Mouse (Mus musculus): ENCODE data around the gene Esrrg. TPM values are rescaled to one million over a fixed set of nuclear protein-coding genes. Genes with fewer than 3 reads are reported as not detected.

Esrrg gene
- polyA plus RNA-seq, 1 experiment from 2014 or later: 1.0 TPM

DNA sequence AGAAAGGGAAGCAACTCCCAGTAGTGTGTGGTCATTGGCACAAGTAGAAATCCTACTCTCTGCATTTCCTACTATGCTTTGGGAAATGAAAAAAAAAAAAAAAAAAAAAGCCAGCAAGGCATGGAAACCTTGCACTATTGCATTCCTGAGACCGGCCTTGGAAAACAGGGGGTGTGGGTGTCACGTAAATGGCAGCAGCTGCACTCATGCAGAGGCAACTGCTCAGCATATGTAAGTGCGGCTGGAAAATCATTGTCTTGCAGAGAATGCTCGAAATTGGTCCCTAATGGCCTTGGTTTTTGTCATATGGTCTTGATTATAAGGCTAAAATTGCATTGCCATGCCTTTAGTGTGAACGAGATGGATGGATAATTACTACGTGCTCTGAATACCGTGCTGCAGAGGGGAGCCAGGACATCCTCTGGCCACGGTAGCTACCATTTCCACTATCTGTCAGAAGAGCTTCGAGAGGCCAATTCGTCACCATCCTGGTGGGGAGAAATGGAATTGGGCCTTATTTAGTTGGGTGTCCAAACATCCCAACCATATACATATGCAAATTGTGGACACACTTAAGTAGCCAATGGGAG lies 171.1 kb downstream of the Esrrg start:
- Histone ChIP-seq H3K4me2 (replicated peaks) (no peak overlapping the region), H3K9me3 (replicated peaks) (no peaks in the 10 kb centered on the region), H3K4me3 (replicated peaks) (no peak overlapping the region), H3K4me1 (peaks cover 5% of the 10 kb centered on the region; the same call in 1 of the 2 replicates), H3K27me3 (no peaks in the 10 kb centered on the region), H3K27ac (replicated peaks) (no peak overlapping the region), H3K36me3 (no peaks in the 10 kb centered on the region), H3K9ac (no peak overlapping the region)
- 37% methylated on average over 10 of the region's 10 CpGs for WGBS
- peak; percentile 39 for ATAC-seq (ENCODE audit: insufficient number of reproducible peaks, low FRiP score, low TSS enrichment, low read depth)

GRCm38 (mm10) chr1:187785226-187785625 lies 176.6 kb downstream of the Esrrg start:
- no peaks in the 10 kb centered on the region for H3K27me3 ChIP-seq
- no peak overlapping the region for H3K27ac ChIP-seq (replicated peaks)
- H3K4me3 ChIP-seq (replicated peaks): no peak overlapping the region
- no peak overlapping the region for H3K9ac ChIP-seq
- no peak overlapping the region for H3K4me2 ChIP-seq (replicated peaks)
- 0 out of 2 replicates have a peak, but pooled peaks cover 5% of the 10 kb centered on the region for H3K4me1 ChIP-seq
- ATAC-seq (ENCODE audit: insufficient number of reproducible peaks, low FRiP score, low TSS enrichment, low read depth): no peak
- H3K9me3 ChIP-seq (replicated peaks): no peaks in the 10 kb centered on the region
- H3K36me3 ChIP-seq: no peaks in the 10 kb centered on the region
- 44% methylated on average over 4 of the region's 4 CpGs for WGBS

- 36% methylated on average over 7 of the region's 7 CpGs for WGBS
- Histone ChIP-seq H3K36me3 (no peaks in the 10 kb centered on the region), H3K9ac (no peak overlapping the region), H3K4me1 (0 out of 2 replicates have a peak, but pooled peaks cover 5% of the 10 kb centered on the region), H3K27me3 (no peaks in the 10 kb centered on the region), H3K4me3 (replicated peaks) (no peak overlapping the region), H3K4me2 (replicated peaks) (no peak overlapping the region), H3K9me3 (replicated peaks) (no peaks in the 10 kb centered on the region), H3K27ac (replicated peaks) (no peak overlapping the region)
- no peak for ATAC-seq (ENCODE audit: insufficient number of reproducible peaks, low FRiP score, low TSS enrichment, low read depth)
Measured at GRCm38 (mm10) chr1:187787055-187788016, 178.7 kb downstream of the Esrrg start.

- Histone ChIP-seq H3K4me3 (replicated peaks) (no peak overlapping the region), H3K4me2 (replicated peaks) (no peak overlapping the region), H3K4me1 (peaks cover 11% of the 10 kb centered on the region), H3K36me3 (no peaks in the 10 kb centered on the region), H3K9me3 (replicated peaks) (no peaks in the 10 kb centered on the region), H3K27me3 (no peaks in the 10 kb centered on the region), H3K9ac (no peak overlapping the region), H3K27ac (replicated peaks) (no peak overlapping the region)
- ATAC-seq (ENCODE audit: insufficient number of reproducible peaks, low FRiP score, low TSS enrichment, low read depth): no peak
- 89% methylated on average over 5 of the region's 5 CpGs for WGBS
Measured at GRCm38 (mm10) chr1:187794240-187794930, 185.8 kb downstream of the Esrrg start.

GRCm38 (mm10) chr1:187795551-187795950 lies 187.0 kb downstream of the Esrrg start:
- H3K27me3 ChIP-seq: no peaks in the 10 kb centered on the region
- no peaks in the 10 kb centered on the region for H3K9me3 ChIP-seq (replicated peaks)
- WGBS: 34% methylated on average over 3 of the region's 3 CpGs
- no peak for ATAC-seq (ENCODE audit: insufficient number of reproducible peaks, low FRiP score, low TSS enrichment, low read depth)
- peaks cover 11% of the 10 kb centered on the region for H3K4me1 ChIP-seq
- no peak overlapping the region for H3K4me2 ChIP-seq (replicated peaks)
- H3K9ac ChIP-seq: no peak overlapping the region
- H3K4me3 ChIP-seq (replicated peaks): no peak overlapping the region
- H3K27ac ChIP-seq (replicated peaks): no peak overlapping the region
- H3K36me3 ChIP-seq: no peaks in the 10 kb centered on the region

DNA sequence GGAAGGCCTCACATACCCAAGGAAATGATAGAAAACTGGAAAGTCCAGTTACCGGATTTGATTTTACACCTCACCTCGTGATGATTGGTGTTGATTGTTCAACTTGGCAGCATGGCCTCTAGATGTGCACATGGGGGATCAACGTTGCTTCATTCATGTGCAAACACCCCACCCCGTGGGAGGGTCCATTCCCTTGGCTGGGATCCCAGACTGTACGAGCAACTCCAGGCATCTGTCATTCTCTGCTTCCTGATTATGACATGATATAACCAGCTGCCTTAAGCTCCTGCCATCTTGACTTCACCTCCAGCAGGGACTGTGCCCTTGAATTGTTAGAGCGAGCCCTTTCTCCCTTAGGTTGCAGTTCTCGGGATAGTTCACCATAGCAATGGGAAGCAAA lies 190.7 kb downstream of the Esrrg start:
- peak; percentile 63; the same call in 1 of the 2 replicates for ATAC-seq (ENCODE audit: insufficient number of reproducible peaks, low FRiP score, low TSS enrichment, low read depth)
- no peak overlapping the region for H3K4me2 ChIP-seq (replicated peaks)
- H3K27ac ChIP-seq (replicated peaks): no peak overlapping the region
- H3K4me3 ChIP-seq (replicated peaks): no peak overlapping the region
- H3K4me1 ChIP-seq: peaks cover 19% of the 10 kb centered on the region
- WGBS: 40% methylated on average over 7 of the region's 7 CpGs
- no peaks in the 10 kb centered on the region for H3K36me3 ChIP-seq
- no peaks in the 10 kb centered on the region for H3K9me3 ChIP-seq (replicated peaks)
- no peaks in the 10 kb centered on the region for H3K27me3 ChIP-seq
- H3K9ac ChIP-seq: no peak overlapping the region

GRCm38 (mm10) chr1:187800761-187801160 lies 192.2 kb downstream of the Esrrg start:
- H3K4me1 ChIP-seq: peaks cover 16% of the 10 kb centered on the region
- H3K36me3 ChIP-seq: no peaks in the 10 kb centered on the region
- ATAC-seq (ENCODE audit: insufficient number of reproducible peaks, low FRiP score, low TSS enrichment, low read depth): no peak
- no peaks in the 10 kb centered on the region for H3K9me3 ChIP-seq (replicated peaks)
- no peak overlapping the region for H3K27ac ChIP-seq (replicated peaks)
- H3K4me2 ChIP-seq (replicated peaks): no peak overlapping the region
- H3K9ac ChIP-seq: no peak overlapping the region
- H3K27me3 ChIP-seq: no peaks in the 10 kb centered on the region
- H3K4me3 ChIP-seq (replicated peaks): no peak overlapping the region
- WGBS: 76% methylated on average over 10 of the region's 10 CpGs

GRCm38 (mm10) chr1:187803566-187803965 lies 195.0 kb downstream of the Esrrg start:
- H3K36me3 ChIP-seq: no peaks in the 10 kb centered on the region
- H3K4me3 ChIP-seq (replicated peaks): no peak overlapping the region
- no peak for ATAC-seq (ENCODE audit: insufficient number of reproducible peaks, low FRiP score, low TSS enrichment, low read depth)
- no peak overlapping the region for H3K9ac ChIP-seq
- H3K4me2 ChIP-seq (replicated peaks): no peak overlapping the region
- H3K4me1 ChIP-seq: peaks cover 12% of the 10 kb centered on the region
- 21% methylated on average over 5 of the region's 5 CpGs for WGBS
- no peaks in the 10 kb centered on the region for H3K9me3 ChIP-seq (replicated peaks)
- no peak overlapping the region for H3K27ac ChIP-seq (replicated peaks)
- no peaks in the 10 kb centered on the region for H3K27me3 ChIP-seq

DNA sequence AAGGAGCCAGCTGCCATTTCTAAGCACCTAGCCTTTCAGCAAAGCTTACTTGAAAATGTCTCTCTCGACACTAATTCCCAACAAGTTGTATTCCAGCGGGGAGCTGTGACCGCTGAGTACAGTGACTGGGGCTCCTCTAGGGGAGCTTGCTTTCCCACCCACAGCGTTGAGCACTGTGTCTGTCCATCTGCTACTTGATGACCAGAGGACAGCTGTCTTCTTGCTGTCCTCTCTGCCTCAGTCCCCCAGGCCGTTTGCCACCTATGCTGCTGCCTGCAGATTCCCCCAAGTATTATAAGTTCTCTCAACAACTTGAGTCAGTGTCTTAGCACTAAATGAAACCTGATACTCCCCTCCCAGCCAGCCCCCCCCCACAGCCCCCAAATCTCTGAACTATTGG lies 195.4 kb downstream of the Esrrg start:
- no peak overlapping the region for H3K4me2 ChIP-seq (replicated peaks)
- H3K9me3 ChIP-seq (replicated peaks): no peaks in the 10 kb centered on the region
- no peak overlapping the region for H3K4me3 ChIP-seq (replicated peaks)
- no peak for ATAC-seq (ENCODE audit: insufficient number of reproducible peaks, low FRiP score, low TSS enrichment, low read depth)
- no peaks in the 10 kb centered on the region for H3K36me3 ChIP-seq
- H3K9ac ChIP-seq: no peak overlapping the region
- no peak overlapping the region for H3K27ac ChIP-seq (replicated peaks)
- H3K4me1 ChIP-seq: peaks cover 12% of the 10 kb centered on the region
- no peaks in the 10 kb centered on the region for H3K27me3 ChIP-seq
- 3% methylated on average over 5 of the region's 5 CpGs for WGBS

- Histone ChIP-seq H3K4me1 (peaks cover 12% of the 10 kb centered on the region), H3K27me3 (no peaks in the 10 kb centered on the region), H3K4me3 (replicated peaks) (no peak overlapping the region), H3K9me3 (replicated peaks) (no peaks in the 10 kb centered on the region), H3K9ac (no peak overlapping the region), H3K36me3 (no peaks in the 10 kb centered on the region), H3K27ac (replicated peaks) (no peak overlapping the region), H3K4me2 (replicated peaks) (no peak overlapping the region)
- no peak for ATAC-seq (ENCODE audit: insufficient number of reproducible peaks, low FRiP score, low TSS enrichment, low read depth)
- 68% methylated on average over 6 of the region's 6 CpGs for WGBS
Measured at GRCm38 (mm10) chr1:187805001-187805400, 196.4 kb downstream of the Esrrg start.

Data from embryonic facial prominence, embryonic 15.5 days (tissue).